Mouse (Mus musculus) hindbrain, embryonic 15.5 days (tissue): ENCODE measurements around the gene Slc44a4. TPM values are rescaled to one million over a fixed set of nuclear protein-coding genes. Genes with fewer than 3 reads are reported as not detected.

Experiments used
- ATAC-seq: fragments of 200-750 bp; cut with Nextera tagmentation; 2 replicates; pipeline ENCODE4 v1.8.0; 2017; ENCODE audit warnings: low read depth, moderate number of reproducible peaks, moderate TSS enrichment; ENCODE audit not compliant: low FRiP score
- H3K27ac ChIP-seq: fragments of 300-500 bp; sonication (generic); replicated peaks from 2 replicates; pipeline ENCODE4 v1.5.1; 2015; ENCODE audit warnings: mild to moderate bottlenecking, inconsistent platforms
- H3K27me3 ChIP-seq: fragments of 300-500 bp; sonication (generic); 2 replicates; pipeline ENCODE4 v1.6.1; 2015; ENCODE audit warnings: control low read depth, inconsistent platforms
- H3K36me3 ChIP-seq: fragments of 300-500 bp; sonication (generic); 2 replicates; pipeline ENCODE4 v1.6.1; 2015; ENCODE audit warnings: control low read depth, inconsistent platforms
- H3K4me1 ChIP-seq: fragments of 300-500 bp; sonication (generic); replicated peaks from 2 replicates; pipeline ENCODE4 v1.6.1; 2015; ENCODE audit warnings: control low read depth, inconsistent platforms
- H3K4me2 ChIP-seq: fragments of 300-500 bp; sonication (generic); 2 replicates; pipeline ENCODE4 v1.6.1; 2015; ENCODE audit warnings: moderate library complexity, mild to moderate bottlenecking, inconsistent platforms
- H3K4me3 ChIP-seq: fragments of 300-500 bp; sonication (generic); 2 replicates; pipeline ENCODE4 v1.5.1; 2015; ENCODE audit warnings: mild to moderate bottlenecking, inconsistent platforms
- H3K9ac ChIP-seq: fragments of 300-500 bp; sonication (generic); 2 replicates; pipeline ENCODE4 v1.6.1; 2015; ENCODE audit warnings: inconsistent platforms
- H3K9me3 ChIP-seq: fragments of 300-500 bp; sonication (generic); 2 replicates; pipeline ENCODE4 v1.6.1; 2016; ENCODE audit warnings: control low read depth, inconsistent platforms
- WGBS: fragments of 180-500 bp; shearing (Covaris S2); methylation state at CpG from one replicate; pipeline ENCODE4 v1.1.7; 2015; 5-methylcytosine and 5-hydroxymethylcytosine counted together
- polyA plus RNA-seq: library from polyadenylated mRNA; unstranded; fragments of >200 nt; fragmentation: Nextera tagmentation; extraction: Ambion mirVana; gene quantifications from 2 replicates; pipeline ENCODE4 v1.2.1, GENCODE M21; 2015

Gene Slc44a4
- polyA plus RNA-seq, 1 experiment from 2014 or later, result 0.09 TPM

DNA sequence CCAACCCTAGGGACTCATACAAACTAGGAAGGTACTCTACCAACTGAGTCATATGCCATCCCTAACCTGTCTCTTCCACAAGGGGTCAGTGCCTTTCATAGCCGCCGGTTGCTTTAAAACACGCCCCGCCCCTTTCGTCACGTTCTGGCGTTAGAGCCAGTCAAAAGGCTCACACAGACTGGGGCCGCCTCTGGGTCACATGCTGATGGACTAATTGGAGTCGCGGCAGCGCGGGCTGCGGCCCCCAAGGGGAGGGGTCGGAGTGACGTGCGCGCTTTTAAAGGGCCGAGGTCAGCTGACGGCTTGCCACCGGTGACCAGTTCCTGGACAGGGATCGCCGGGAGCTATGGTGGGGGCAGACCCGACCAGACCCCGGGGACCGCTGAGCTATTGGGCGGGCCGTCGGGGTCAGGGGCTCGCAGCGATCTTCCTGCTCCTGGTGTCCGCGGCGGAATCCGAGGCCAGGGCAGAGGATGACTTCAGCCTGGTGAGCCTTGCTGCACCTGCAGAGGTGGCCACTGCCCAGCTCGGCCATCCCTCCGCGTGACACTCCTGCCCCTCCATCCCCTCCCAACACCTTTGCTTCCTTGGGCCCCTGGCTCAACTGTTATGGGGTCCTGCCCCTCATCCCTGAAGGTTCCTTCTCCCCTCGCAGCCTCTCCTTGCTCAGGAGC is 16.9 kb downstream of the Slc44a4 start, which contains the start of gene Neu1:
TSS of gene Neu1 (plus strand) at position 193 of the 674 bp plus-strand sequence.
- no peaks in the 10 kb centered on the region for H3K9me3 ChIP-seq
- WGBS, result under 1% methylated on average over 37 of the region's 38 CpGs
- peaks cover 13% of the 10 kb centered on the region for H3K36me3 ChIP-seq
- peak within 1 kb of the TSS; percentile 76 for H3K27ac ChIP-seq
- H3K4me3 ChIP-seq, result peak within 1 kb of the TSS; percentile 62
- H3K4me2 ChIP-seq, result peak within 1 kb of the TSS; percentile 89
- H3K27me3 ChIP-seq, result no peaks in the 10 kb centered on the region
- H3K9ac ChIP-seq, result peak within 1 kb of the TSS; percentile 72
- peak; percentile 97 for ATAC-seq
- peaks cover 9% of the 10 kb centered on the region for H3K4me1 ChIP-seq

DNA sequence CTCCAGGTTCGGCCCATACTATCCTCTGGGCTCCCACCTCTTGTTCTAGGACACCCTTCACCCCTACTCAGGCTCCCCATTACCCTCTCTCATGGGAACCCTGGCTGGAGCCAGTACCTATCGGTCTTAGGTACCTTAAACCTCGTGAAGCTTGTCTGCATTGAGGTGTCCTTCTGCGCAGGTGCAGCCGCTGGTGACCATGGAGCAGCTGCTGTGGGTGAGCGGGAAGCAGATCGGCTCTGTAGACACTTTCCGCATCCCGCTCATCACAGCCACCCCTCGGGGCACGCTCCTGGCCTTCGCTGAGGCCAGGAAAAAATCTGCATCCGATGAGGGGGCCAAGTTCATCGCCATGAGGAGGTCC is 17.5 kb downstream of the Slc44a4 start:
- H3K27ac ChIP-seq, result peak overlapping the region; percentile 76
- peak overlapping the region; percentile 89 for H3K4me2 ChIP-seq
- no peaks in the 10 kb centered on the region for H3K9me3 ChIP-seq
- H3K4me1 ChIP-seq, result peaks cover 9% of the 10 kb centered on the region
- peak overlapping the region; percentile 72 for H3K9ac ChIP-seq
- H3K4me3 ChIP-seq, result peak overlapping the region; percentile 62
- ATAC-seq, result peak; percentile 57; the same call in 1 of the 2 replicates
- no peaks in the 10 kb centered on the region for H3K27me3 ChIP-seq
- H3K36me3 ChIP-seq, result peaks cover 13% of the 10 kb centered on the region
- WGBS, result 9% methylated on average over 14 of the region's 14 CpGs

- Histone ChIP-seq H3K27ac (0 out of 2 replicates have a peak overlapping the region, but pooled peaks have one; percentile 76), H3K36me3 (peaks cover 13% of the 10 kb centered on the region), H3K27me3 (no peaks in the 10 kb centered on the region), H3K4me1 (peaks cover 9% of the 10 kb centered on the region), H3K4me2 (peak overlapping the region; percentile 89), H3K9ac (peak overlapping the region; percentile 72), H3K4me3 (peak overlapping the region; percentile 62), H3K9me3 (no peaks in the 10 kb centered on the region)
- 89% methylated on average over 8 of the region's 8 CpGs for WGBS
- no peak for ATAC-seq
These were observed 18.0 kb downstream of the Slc44a4 start for GRCm38 (mm10) chr17:34932287-34932686.

GRCm38 (mm10) chr17:34934031-34934430 is 19.8 kb downstream of the Slc44a4 start:
- no peak overlapping the region for H3K4me2 ChIP-seq
- H3K36me3 ChIP-seq, result peaks cover 13% of the 10 kb centered on the region
- no peak overlapping the region for H3K27ac ChIP-seq
- H3K4me1 ChIP-seq, result peaks cover 9% of the 10 kb centered on the region
- no peaks in the 10 kb centered on the region for H3K9me3 ChIP-seq
- no peak overlapping the region for H3K9ac ChIP-seq
- WGBS, result 74% methylated on average over 24 of the region's 24 CpGs
- no peak for ATAC-seq
- no peaks in the 10 kb centered on the region for H3K27me3 ChIP-seq
- no peak overlapping the region for H3K4me3 ChIP-seq

DNA sequence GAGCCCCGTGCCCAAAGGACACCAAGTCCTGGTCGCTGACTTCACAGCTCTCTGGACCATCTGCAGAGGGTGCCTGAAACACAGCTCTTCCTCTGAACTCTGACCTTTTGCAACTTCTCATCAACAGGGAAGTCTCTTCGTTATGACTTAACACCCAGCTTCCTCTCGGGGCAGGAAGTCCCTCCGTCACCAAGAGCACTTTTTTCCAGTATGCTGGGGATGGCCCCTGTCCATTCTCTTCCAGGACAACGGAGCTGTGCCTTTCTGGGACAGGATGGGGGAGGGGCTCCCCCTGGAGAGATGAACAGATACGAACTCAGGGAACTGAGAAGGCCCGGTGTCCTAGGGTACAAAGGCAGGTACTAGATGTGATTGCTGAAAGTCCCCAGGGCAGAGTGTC is 20.6 kb downstream of the Slc44a4 start:
- no peak for ATAC-seq

GRCm38 (mm10) chr17:34937960-34938505 is 23.8 kb downstream of the Slc44a4 start:
- no peak overlapping the region for H3K9ac ChIP-seq
- no peak overlapping the region for H3K27ac ChIP-seq
- no peak for ATAC-seq
- no peak overlapping the region for H3K4me2 ChIP-seq
- no peaks in the 10 kb centered on the region for H3K9me3 ChIP-seq
- no peaks in the 10 kb centered on the region for H3K27me3 ChIP-seq
- H3K4me1 ChIP-seq, result peaks cover 5% of the 10 kb centered on the region; the same call in 1 of the 2 replicates
- H3K36me3 ChIP-seq, result peaks cover 13% of the 10 kb centered on the region
- no peak overlapping the region for H3K4me3 ChIP-seq
- WGBS, result 90% methylated on average over 6 of the region's 6 CpGs

More for the DNA sequence above, 20.6 kb downstream of the Slc44a4 start:
- no peaks in the 10 kb centered on the region for H3K9me3 ChIP-seq
- no peak overlapping the region for H3K4me2 ChIP-seq
- no peaks in the 10 kb centered on the region for H3K27me3 ChIP-seq
- WGBS, result 54% methylated on average over 8 of the region's 8 CpGs
- H3K27ac ChIP-seq, result no peak overlapping the region
- H3K4me1 ChIP-seq, result peaks cover 9% of the 10 kb centered on the region
- no peak overlapping the region for H3K4me3 ChIP-seq
- peaks cover 13% of the 10 kb centered on the region for H3K36me3 ChIP-seq
- H3K9ac ChIP-seq, result no peak overlapping the region

GRCm38 (mm10) chr17:34941344-34942041 is 27.2 kb downstream of the Slc44a4 start:
- Histone ChIP-seq H3K36me3 (no peaks in the 10 kb centered on the region), H3K27ac (no peak overlapping the region)
- 10% methylated on average over 15 of the region's 15 CpGs for WGBS

DNA sequence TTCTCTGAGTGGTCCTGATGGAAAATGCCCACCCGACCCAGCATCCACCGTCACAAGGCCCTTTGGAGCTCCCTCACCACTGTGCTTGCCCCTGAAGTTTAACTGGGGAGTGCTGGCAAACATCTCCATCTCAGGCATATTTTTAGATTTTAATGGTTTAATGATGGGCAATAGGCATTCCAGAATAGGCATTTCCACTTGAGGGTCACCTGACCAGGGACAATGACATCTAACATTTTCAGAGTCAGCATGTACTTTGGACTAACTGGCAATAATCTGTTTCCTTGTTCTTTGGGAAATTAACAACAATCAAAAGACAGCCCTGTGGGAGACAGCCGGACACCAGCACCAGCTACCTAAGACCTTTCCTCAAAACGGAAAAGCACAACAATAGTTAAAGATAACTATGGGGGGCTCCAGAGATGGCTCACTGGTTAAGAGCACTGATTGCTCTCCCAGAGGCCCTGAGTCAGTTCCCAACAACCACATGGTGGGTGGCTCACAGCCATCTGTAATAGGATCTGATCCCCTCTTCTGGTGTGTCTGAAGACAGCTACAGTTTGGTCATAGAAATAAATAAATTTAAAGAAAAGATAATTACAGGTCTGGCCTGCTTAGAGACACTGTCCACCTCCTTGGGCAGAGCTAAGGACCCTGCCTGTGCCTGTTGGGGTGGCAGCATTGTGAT is 29.0 kb downstream of the Slc44a4 start:
- Histone ChIP-seq H3K9me3 (no peaks in the 10 kb centered on the region), H3K27ac (no peak overlapping the region), H3K4me1 (peaks cover 5% of the 10 kb centered on the region; the same call in 1 of the 2 replicates), H3K27me3 (no peaks in the 10 kb centered on the region), H3K36me3 (no peaks in the 10 kb centered on the region), H3K4me2 (no peak overlapping the region), H3K4me3 (no peak overlapping the region), H3K9ac (no peak overlapping the region)
- WGBS, result 88% methylated on average over 4 of the region's 4 CpGs
- ATAC-seq, result no peak

More at GRCm38 (mm10) chr17:34941344-34942041, 27.2 kb downstream of the Slc44a4 start:
- Histone ChIP-seq H3K9me3 (no peaks in the 10 kb centered on the region), H3K4me2 (peak overlapping the region; percentile 44), H3K9ac (0 out of 2 replicates have a peak overlapping the region, but pooled peaks have one; percentile 27), H3K27me3 (no peaks in the 10 kb centered on the region), H3K4me1 (peaks cover 5% of the 10 kb centered on the region; the same call in 1 of the 2 replicates), H3K4me3 (peak overlapping the region; percentile 16)
- no peak for ATAC-seq

DNA sequence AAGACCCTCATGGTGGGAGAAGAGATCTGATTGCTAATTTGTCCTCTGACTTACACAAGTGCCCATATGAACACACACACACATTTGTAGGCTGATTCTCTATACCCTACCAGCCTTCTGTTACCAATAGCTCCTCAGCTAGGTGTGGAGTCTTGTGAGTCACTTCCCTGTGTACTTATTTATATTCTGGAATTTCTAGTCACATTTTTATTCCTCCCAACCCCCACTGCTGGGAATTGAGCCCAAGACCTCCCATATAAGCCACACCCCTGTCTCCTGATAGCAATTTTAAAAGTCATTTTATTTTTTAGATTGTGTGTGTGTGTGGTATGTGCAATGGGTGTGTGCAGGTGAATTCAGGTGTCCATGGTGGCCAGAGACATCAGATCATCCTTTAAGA is 30.1 kb downstream of the Slc44a4 start:
- H3K4me1 ChIP-seq, result peaks cover 5% of the 10 kb centered on the region; the same call in 1 of the 2 replicates
- no peaks in the 10 kb centered on the region; the same call in none of the 2 replicates for H3K36me3 ChIP-seq
- H3K9ac ChIP-seq, result no peak overlapping the region
- no peak overlapping the region for H3K27ac ChIP-seq
- no peak overlapping the region for H3K4me2 ChIP-seq
- no peaks in the 10 kb centered on the region for H3K27me3 ChIP-seq
- no peak overlapping the region for H3K4me3 ChIP-seq
- ATAC-seq, result no peak
- H3K9me3 ChIP-seq, result no peaks in the 10 kb centered on the region

- Histone ChIP-seq H3K27me3 (no peaks in the 10 kb centered on the region), H3K4me1 (peaks cover 22% of the 10 kb centered on the region), H3K9me3 (no peaks in the 10 kb centered on the region), H3K4me3 (no peak overlapping the region), H3K9ac (no peak overlapping the region), H3K27ac (no peak overlapping the region), H3K4me2 (no peak overlapping the region), H3K36me3 (peaks cover 15% of the 10 kb centered on the region)
- 90% methylated on average over 5 of the region's 5 CpGs for WGBS
- no peak for ATAC-seq
These were observed 32.3 kb downstream of the Slc44a4 start for GRCm38 (mm10) chr17:34946486-34947140.

GRCm38 (mm10) chr17:34947606-34948005 is 33.3 kb downstream of the Slc44a4 start:
- H3K27me3 ChIP-seq, result no peaks in the 10 kb centered on the region
- WGBS, result 30% methylated on average over 8 of the region's 8 CpGs

More at GRCm38 (mm10) chr17:34947606-34948005, 33.3 kb downstream of the Slc44a4 start:
- no peak for ATAC-seq
- Histone ChIP-seq H3K27ac (no peak overlapping the region), H3K36me3 (peaks cover 15% of the 10 kb centered on the region), H3K4me3 (no peak overlapping the region), H3K9me3 (no peaks in the 10 kb centered on the region), H3K4me1 (peaks cover 19% of the 10 kb centered on the region), H3K4me2 (no peak overlapping the region), H3K9ac (no peak overlapping the region)
